Comparison of ENCODE assay signal across 10 mouse cellular contexts in the genomic region with DNA sequence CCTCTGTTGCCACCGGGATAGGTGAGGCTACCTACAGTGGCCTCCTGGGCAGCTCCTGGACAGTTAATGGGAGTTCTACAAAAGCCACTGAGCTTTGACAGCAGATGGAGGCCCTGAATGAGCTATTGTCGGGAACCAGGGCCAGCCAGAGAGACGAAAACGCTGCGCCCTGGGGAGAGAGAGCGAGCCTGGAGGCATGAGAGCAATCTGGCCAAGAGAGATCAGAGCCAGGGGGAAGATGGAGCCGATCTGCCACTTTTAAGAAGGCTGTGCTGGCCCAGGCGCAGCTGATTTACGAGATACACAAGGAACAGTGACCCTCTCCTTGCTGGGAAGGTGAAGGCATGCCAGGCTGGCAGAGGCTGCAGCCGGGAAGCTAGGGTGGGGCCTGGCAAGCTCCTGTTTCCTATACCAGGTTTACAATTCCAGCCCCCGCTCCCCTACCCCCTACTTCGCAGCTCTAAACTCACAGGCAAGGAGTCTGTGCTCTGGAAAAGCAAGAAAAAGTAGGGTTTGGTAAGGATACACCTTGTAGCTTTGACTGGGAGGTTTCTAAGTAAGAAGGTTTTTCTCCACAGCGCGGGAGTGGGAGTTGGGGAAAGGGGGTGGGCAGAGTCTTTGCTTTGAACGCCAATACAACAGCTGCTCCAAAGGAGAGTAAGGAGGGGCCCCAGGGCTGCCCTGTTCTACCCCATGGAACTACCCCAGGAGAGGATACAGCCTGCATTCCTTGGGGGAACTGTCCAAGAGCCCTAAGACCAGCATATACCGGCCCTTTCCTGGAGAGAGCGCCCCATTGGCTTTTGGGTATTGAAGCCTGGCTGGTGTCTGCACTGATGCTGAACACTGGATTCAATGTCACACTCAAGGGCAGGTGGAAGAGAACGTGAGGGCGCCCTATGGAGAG. TPM values are rescaled to one million over a fixed set of nuclear protein-coding genes. Genes with fewer than 3 reads are reported as not detected.
DNase-seq lines count a peak whose midpoint lies in the region; ATAC-seq lines count a peak whose summit lies in the region.
"Had no signal": no experiment of that assay in that cellular context is flagged by ENCODE, and none has a peak within 500 bp of the region (broad histone marks: within the 10 kb centered on the region; RNA-seq: fewer than 3 reads in every experiment).

No protein-coding gene starts in this region.

- H3K36me3 ChIP-seq in neural tube, embryonic 13.5 days, result peaks cover 82% of the 10 kb centered on the region
- peaks cover 89% of the 10 kb centered on the region for H3K36me3 ChIP-seq in limb, embryonic 10.5 days
- H3K36me3 ChIP-seq in kidney, embryonic 15.5 days, result peaks cover 90% of the 10 kb centered on the region

- H3K27ac ChIP-seq in neural tube, embryonic 13.5 days (replicated peaks), result peak overlapping the region; percentile 53
- H3K27ac ChIP-seq in limb, embryonic 10.5 days, result peak overlapping the region; percentile 4; the same call in 1 of the 2 replicates
- H3K27ac ChIP-seq in kidney, embryonic 15.5 days, result no peak overlapping the region

- peaks cover 10% of the 10 kb centered on the region; the same call in 1 of the 2 replicates for H3K4me1 ChIP-seq in neural tube, embryonic 13.5 days (replicated peaks)
- H3K4me1 ChIP-seq in limb, embryonic 10.5 days, result no peaks in the 10 kb centered on the region
- 0 out of 2 replicates have a peak, but pooled peaks cover 2% of the 10 kb centered on the region for H3K4me1 ChIP-seq in kidney, embryonic 15.5 days

- peak; percentile 55 for ATAC-seq in frontal cortex, adult (ENCODE audit: low TSS enrichment)
- ATAC-seq in neural tube, embryonic 13.5 days (ENCODE audit: low read depth), result no peak
- ATAC-seq in kidney, embryonic 15.5 days (replicated peaks; ENCODE audit: low FRiP score), result no peak

- H3K9ac ChIP-seq in neural tube, embryonic 13.5 days, result 0 out of 2 replicates have a peak overlapping the region, but pooled peaks have one; percentile 38
- H3K9ac ChIP-seq in kidney, embryonic 15.5 days, result no peak overlapping the region

- DNase-seq in frontal cortex, postnatal 14 days (ENCODE audit: low spot score in 2 of 2), result no peak
- DNase-seq in neural tube, embryonic 10.5 days (ENCODE audit: extremely low spot score, low spot score), result no peak
- no peak for DNase-seq in limb, embryonic 10.5 days (ENCODE audit: low spot score)
- no peak for DNase-seq in urinary bladder, adult 18-20 months (ENCODE audit: low spot score in 2 of 2)
- no peak for DNase-seq in layer of hippocampus, postnatal 36 days
- DNase-seq: kidney, adult 11 months; right cerebral cortex, postnatal 4 days had no signal

- H3K4me2 ChIP-seq in neural tube, embryonic 13.5 days, result no peak overlapping the region
- no peak overlapping the region for H3K4me2 ChIP-seq in kidney, embryonic 15.5 days

- WGBS in neural tube, embryonic 13.5 days, result 73% methylated on average over 19 of the region's 19 CpGs
- 86% methylated on average over 19 of the region's 19 CpGs for WGBS in limb, embryonic 10.5 days
- WGBS in kidney, embryonic 15.5 days, result 76% methylated on average over 19 of the region's 19 CpGs

- no peaks in the 10 kb centered on the region for H3K9me3 ChIP-seq in neural tube, embryonic 13.5 days
- no peaks in the 10 kb centered on the region for H3K9me3 ChIP-seq in limb, embryonic 10.5 days (replicated peaks)
- H3K9me3 ChIP-seq in kidney, embryonic 15.5 days (replicated peaks), result no peaks in the 10 kb centered on the region; the same call in 1 of the 2 replicates

- H3K4me3 ChIP-seq in neural tube, embryonic 13.5 days, result no peak overlapping the region
- H3K4me3 ChIP-seq in limb, embryonic 10.5 days, result no peak overlapping the region
- H3K4me3 ChIP-seq in kidney, embryonic 15.5 days (replicated peaks), result no peak overlapping the region

- H3K27me3 ChIP-seq in neural tube, embryonic 13.5 days, result no peaks in the 10 kb centered on the region
- H3K27me3 ChIP-seq in limb, embryonic 10.5 days (ENCODE audit: low read depth, poor library complexity, severe bottlenecking), result no peaks in the 10 kb centered on the region
- H3K27me3 ChIP-seq in kidney, embryonic 15.5 days, result no peaks in the 10 kb centered on the region

RNA-seq across cellular contexts. Expression of a gene that starts 42.5 kb away (rescaled TPM):
- 183 and 200 TPM in 2 replicates for polyA plus RNA-seq in neural tube, embryonic 13.5 days (2015; fragmentation: Nextera tagmentation; extraction: Ambion mirVana)
- polyA plus RNA-seq in limb, embryonic 10.5 days (2016; fragmentation: Nextera tagmentation; extraction: Ambion mirVana), result 129 and 139 TPM in 2 replicates
- 10 to 100 TPM; 86.9 to 99.4 TPM for total RNA-seq in layer of hippocampus, postnatal 36 days (2021)
- 105 and 119 TPM in 2 replicates for polyA plus RNA-seq in kidney, embryonic 15.5 days (2015; fragmentation: Nextera tagmentation; extraction: Ambion mirVana)

RNA-seq across cellular contexts. Expression of a gene that starts 42.7 kb away (rescaled TPM):
- polyA plus RNA-seq in neural tube, embryonic 13.5 days (2015; fragmentation: Nextera tagmentation; extraction: Ambion mirVana), result 12.9 and 16.8 TPM in 2 replicates
- polyA plus RNA-seq in limb, embryonic 10.5 days (2016; fragmentation: Nextera tagmentation; extraction: Ambion mirVana), result 13.6 and 16.4 TPM in 2 replicates
- 10 to 100 TPM; 27.9 to 30.9 TPM for total RNA-seq in layer of hippocampus, postnatal 36 days (2021)
- polyA plus RNA-seq in kidney, embryonic 15.5 days (2015; fragmentation: Nextera tagmentation; extraction: Ambion mirVana), result 14.7 and 18.3 TPM in 2 replicates

RNA-seq across cellular contexts. Expression of a gene that starts 52.5 kb away (rescaled TPM):
- not detected in 2 replicates for polyA plus RNA-seq in neural tube, embryonic 13.5 days (2015; fragmentation: Nextera tagmentation; extraction: Ambion mirVana)
- not detected in 2 replicates for polyA plus RNA-seq in limb, embryonic 10.5 days (2016; fragmentation: Nextera tagmentation; extraction: Ambion mirVana)
- under 1 TPM; 0.22 to 0.28 TPM for total RNA-seq in layer of hippocampus, postnatal 36 days (2021)
- 14.2 and 14.9 TPM in 2 replicates for polyA plus RNA-seq in kidney, embryonic 15.5 days (2015; fragmentation: Nextera tagmentation; extraction: Ambion mirVana)

Comparison
In these comparisons a context has a peak if more than half of its experiments do, and no peak if none do; other contexts are left out.
1. RNA of a gene that starts 52.5 kb away (polyA plus RNA-seq): 14.2 to 14.9 TPM in kidney, embryonic 15.5 days; not detected in neural tube, embryonic 13.5 days and not detected in limb, embryonic 10.5 days; every median in the first group is over 10 times any median in the second.